Mouse (Mus musculus): Measurements from ENCODE around the gene Dnmt3a. TPM values are rescaled to one million over a fixed set of nuclear protein-coding genes. Genes with fewer than 3 reads are reported as not detected.

Gene Dnmt3a
- polyA plus RNA-seq, 1 experiment: 13.2 TPM

DNA sequence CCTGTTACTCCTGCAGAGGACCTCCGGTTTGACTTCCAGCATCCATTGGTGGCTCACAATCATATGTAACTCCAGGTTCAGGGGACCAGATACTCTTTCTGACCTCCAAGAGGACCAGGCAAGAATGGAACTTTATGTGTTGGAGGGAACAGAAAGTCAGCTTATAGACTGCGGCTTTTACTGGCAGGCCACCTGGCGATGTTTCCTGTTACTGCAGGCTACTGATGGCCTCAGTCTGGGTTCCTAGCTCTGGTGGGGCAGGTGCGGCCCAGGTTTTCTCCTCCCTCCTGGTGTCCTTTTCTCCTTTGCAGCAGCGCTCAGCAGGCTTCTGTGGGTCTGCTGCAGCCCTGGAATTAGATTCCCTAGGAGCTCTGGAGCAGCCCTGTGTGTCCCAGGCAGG, 46.7 kb downstream of the Dnmt3a start:
- DNase-seq (ENCODE audit: low read depth): no peak

DNA sequence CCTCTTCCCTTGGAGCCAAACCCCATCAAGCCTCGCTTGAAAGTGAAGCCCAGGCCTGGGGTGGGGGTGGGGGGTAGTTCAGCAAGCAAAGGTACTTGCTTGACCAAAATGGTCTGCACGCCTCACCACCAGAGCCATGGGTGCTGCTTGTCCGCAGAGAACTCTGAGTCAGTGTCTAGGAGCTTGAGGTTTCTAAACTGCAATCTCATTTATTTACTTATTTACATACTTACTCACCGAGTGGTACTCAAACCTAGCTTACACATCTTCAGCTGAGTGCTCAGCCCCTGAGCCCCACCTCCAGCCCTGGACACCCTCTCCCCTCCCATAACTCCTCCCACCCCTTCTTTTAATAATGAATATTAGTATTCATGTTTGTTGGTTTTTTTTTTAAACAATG, 48.6 kb downstream of the Dnmt3a start:
- DNase-seq (ENCODE audit: low read depth): no peak

DNA sequence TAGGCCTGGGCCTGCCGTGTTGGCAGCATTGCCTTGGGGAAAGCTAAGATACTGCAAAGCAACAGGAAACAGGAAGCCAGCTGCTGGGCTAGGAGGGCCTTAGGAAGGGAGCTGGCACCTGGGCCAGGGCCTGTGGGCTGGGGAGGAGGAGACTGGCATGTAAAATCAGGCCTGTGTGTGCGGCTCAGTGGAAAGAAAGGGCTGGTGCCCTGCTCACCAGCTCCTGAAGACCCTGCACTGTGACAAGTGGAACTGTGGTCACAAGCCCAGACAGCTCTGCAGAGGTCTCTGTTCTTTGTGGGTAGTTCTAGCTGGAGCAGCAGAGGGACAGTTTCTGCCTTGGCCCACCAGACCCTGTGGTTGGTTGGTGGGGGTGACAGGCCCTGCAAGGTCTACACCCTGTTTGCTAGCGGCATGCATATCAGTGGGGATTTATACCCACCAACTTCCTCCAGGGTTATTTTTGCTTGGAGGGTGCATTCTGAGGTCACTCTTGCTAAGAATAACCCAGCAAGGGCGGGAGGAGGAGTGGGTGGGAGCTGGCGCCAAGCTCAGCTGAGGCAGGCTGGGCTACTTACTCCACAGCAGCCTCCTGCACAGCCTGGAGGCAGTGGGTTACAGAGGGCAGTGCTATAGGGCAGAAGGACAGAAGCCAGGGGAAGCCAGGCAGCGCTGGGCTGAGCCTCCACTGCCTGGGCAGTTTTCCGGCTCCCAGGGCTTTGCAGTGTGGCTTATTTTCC, 50.1 kb downstream of the Dnmt3a start:
- no peak for DNase-seq (ENCODE audit: low read depth)

DNA sequence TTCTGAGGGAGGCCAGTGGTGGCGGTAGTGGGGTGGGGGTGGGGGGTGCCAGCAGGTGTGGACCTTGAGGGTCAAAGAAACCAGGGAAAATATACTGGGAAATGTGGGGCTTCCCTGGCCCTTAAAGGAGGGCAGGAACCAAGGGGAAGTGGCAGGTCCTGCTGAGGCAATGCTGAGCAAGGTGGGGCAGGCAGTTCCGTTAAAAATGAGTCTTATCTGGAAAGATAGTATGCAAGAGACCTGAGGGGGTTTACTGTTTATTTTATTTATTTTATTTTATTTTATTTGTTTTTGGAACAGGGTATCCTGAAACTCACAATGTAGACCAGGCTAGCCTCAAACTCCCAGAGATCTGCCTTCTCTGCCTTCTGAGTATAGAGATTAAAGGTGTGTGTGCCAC, 50.9 kb downstream of the Dnmt3a start:
- no peak for DNase-seq (ENCODE audit: low read depth)

DNA sequence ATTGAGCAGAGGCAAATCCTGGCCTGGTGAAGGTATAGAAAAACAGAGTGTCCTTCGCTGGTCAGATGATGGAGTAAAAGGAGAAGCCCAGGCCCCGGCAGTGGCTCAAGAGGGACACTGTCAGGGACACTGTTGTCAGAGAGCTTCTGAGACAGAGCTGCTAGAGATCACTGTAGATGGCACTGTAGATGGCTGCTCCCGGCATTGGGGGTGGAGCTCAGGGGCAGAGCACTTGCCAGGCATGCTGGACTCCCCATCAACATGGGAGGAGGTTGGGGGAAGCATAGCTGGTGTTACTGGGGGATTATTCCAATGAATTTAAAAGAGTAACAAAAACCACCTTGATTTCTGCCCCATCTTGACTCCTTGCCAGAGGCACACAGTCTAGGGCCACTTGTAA, 51.4 kb downstream of the Dnmt3a start:
- no peak for DNase-seq (ENCODE audit: low read depth)

DNA sequence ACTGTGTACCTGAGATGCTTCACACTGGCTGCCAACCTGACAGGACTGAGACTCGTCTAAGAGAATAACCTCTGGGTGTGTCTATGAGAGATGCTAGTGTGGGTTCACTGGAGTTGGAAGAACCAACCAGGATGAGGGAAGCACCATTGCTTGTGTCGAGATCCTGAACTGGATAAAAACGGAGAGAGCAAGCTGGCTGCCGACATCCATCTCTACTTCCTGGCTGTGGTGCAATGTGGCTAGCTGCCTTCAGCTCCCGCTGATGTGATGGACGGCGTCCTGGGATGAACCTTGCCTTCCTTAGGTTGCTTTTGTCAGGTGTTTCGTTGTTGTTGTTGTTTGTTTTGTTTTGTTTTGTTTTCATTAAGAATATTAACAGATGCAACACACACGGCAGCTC, 52.0 kb downstream of the Dnmt3a start:
- DNase-seq (ENCODE audit: low read depth): no peak

DNA sequence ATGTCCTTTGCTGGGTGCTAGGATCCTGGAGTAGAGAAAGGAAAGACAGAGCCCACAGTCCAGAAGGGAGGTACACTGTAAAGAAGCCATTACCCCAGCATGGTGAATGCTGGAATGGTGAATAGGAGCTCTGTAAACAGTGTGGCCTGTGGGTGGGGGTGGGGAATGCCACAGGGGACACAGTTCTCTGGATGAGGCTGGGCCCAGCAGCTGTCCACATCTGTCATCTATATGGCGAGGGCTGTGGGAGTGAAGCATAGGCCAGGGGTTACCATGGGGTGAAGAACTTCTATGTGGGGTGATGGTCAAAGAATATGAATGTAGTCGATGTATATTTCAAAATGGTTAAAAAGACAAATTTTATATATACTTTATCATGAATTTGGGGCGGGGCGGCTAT, 52.9 kb downstream of the Dnmt3a start:
- DNase-seq (ENCODE audit: low read depth): no peak

DNA sequence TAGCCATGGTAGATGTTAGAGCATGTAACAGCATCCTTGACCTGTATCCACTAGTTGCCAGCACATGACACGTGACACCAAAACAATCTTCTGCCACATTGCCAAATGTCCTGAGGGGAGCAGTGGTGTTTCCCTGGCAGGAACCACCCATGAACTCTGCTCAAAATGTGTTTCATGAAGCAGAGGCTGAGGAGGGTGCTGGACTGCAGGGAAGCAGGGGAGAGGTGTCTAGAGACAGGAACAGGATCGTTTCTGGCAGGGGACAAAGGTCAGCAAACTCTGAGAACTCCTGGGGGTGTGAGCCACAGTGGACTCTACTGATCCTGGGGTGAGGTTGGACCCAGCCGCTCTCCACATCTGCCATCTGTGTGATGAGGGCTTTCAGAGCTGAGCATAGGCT, 53.7 kb downstream of the Dnmt3a start:
- no peak for DNase-seq (ENCODE audit: low read depth)

DNA sequence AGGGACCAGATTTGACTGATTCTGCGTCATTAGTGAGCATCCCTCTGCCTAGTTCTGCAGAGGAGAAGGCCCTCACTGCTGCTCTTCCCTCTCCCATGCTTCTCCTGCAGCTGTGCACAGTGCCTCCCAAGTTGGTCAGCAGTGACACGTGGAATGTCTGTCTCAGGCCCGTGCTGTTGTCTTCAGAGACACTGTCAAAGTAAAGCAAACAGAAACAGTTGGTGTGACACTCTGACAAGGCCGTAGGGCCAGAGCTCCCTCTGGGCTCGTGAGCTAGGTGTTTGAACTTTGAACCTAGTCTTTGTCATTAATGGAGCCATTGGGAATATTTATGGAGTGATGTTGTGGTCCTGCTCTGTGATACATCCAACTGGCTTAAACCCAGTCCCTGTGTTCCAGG, 54.2 kb downstream of the Dnmt3a start:
- no peak for DNase-seq (ENCODE audit: low read depth)

DNA sequence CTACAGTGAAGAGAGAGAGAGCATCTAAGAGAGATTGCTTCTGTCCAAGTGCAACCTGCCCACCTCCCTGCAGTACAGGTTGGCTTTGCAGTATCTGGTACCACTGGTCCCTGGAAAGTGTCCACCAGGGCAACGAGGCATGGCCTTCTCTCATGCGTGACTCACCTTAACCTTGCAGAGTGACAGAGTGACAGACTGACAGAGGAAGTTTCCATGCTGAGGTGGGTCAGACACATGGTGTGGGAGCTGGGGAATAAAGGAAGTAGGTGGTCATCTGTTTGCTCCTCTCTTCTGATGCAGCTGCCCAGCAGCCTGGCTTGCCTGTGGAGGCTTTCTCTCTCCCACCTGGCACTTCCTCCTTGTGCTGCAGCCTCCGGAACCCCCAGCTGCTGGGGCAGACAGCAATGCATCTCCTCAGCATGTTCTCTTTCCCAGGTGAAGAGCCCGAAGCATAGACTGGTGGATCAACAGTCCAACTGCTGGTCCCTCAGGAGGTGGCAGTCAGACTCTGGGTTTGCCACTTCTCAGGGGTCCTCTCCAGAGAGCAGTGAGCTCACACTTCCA, 55.9 kb downstream of the Dnmt3a start:
- no peak for DNase-seq (ENCODE audit: low read depth)

DNA sequence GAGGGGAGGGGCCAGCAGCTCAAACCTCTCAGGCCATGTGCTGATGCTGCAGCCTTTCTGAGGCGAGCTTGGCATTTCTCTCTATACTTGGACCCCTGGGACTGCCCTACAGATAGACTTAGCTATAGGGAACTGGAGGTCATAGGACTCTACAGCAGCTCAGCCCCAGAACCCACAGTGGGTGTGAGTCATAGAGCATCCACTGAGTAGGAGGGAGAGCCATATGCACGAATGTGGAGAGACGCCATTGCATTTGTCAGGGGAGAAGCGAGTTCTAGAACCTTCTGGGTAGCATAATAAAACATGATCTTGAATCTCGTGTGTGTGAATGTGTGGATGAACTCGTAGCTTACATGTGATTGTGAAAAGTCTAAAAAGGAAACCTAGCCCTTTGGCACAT, 56.4 kb downstream of the Dnmt3a start:
- DNase-seq (ENCODE audit: low read depth): no peak

DNA sequence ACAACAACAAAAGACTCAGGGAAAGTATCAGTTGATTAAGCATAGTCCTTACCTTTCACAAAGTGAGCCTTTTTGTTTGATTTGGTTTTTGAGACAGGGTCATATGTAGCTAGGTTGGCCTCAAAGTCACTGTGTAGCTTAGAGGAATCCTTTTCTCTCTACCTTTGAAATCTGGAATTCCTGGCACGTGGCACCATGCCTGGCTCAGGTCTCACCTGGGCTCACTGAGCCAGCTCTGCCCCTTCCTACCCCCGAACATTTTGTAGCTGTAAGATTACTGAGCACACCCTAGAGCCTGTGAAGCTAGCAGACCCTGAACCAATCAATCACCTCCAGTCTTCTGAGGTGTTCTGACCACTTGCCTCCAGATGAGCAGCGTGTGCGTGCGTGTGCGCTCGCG, 58.4 kb downstream of the Dnmt3a start:
- no peak for DNase-seq (ENCODE audit: low read depth)

DNA sequence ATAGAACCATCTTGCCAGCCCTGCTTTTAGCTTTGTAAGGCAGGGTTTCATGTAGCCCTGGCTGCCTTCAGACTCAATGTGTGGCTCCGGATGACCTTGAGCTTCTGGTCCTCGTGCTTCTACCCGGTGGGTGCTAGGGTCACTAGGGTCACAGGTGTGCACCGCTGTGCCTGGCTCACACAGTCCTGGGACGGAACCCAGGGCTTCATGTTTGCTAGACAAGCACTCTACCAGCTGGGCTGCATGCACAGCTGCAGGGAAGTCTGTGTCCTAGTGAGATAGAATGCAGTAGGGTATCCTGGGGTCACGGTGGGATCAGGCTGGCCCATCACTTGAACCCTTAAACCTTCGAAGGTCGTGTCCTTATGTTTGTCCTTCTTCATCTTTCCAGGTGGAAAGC, 59.8 kb downstream of the Dnmt3a start:
- DNase-seq (ENCODE audit: low read depth): no peak

DNA sequence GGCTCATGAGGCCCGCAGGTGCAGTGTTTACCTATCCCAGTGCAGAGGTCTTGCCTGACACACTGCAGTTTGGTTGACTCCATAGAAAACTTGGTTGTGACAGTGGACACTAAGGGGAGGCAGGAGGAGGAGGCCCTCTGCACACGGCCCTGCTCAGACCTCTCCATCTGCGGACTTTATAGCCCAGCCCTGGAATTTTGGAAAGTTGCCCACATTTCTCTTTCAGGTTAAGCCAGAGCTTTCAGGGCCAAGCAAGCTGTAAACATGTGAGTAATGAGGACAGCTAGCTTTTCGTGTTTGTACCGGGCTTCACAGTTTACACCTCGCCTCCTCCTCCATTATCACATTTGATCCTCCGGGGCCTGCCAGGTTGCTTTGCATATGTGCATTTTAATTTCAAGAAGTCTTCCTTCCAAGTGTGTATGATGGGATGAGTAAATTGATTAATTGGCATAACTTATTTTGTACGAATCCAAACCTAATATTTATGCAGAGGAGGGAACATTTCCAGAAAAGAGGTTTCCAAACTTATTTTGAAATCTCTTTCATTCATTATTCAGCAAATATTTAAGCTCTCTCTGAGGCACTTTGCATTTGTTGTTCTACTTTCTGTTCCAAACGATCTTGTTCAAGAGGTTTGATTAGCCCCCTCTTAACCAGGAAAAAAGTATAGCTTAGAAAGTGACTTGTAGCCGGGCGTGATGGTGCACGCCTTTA, 61.0 kb downstream of the Dnmt3a start:
- DNase-seq (ENCODE audit: low read depth): no peak

DNA sequence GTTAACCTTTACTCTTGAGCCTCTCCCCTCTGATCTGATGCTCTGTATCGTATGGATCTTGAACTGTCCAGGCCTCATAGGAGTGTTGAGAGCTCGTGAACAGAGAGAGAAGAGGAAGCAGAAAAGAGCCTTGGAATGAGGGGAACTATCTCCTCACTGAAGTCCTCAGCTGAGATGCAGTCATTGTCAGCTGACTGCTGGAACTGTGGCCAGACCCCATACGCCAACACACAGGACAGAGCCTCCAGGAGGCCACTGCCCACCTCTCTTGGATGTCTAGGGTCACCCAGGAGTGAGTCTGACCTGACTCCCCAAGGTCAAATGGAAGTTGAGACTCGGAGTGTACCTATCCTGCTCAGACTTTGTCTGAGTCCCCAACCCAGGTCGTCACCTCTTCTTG, 62.3 kb downstream of the Dnmt3a start:
- DNase-seq (ENCODE audit: low read depth): no peak

DNA sequence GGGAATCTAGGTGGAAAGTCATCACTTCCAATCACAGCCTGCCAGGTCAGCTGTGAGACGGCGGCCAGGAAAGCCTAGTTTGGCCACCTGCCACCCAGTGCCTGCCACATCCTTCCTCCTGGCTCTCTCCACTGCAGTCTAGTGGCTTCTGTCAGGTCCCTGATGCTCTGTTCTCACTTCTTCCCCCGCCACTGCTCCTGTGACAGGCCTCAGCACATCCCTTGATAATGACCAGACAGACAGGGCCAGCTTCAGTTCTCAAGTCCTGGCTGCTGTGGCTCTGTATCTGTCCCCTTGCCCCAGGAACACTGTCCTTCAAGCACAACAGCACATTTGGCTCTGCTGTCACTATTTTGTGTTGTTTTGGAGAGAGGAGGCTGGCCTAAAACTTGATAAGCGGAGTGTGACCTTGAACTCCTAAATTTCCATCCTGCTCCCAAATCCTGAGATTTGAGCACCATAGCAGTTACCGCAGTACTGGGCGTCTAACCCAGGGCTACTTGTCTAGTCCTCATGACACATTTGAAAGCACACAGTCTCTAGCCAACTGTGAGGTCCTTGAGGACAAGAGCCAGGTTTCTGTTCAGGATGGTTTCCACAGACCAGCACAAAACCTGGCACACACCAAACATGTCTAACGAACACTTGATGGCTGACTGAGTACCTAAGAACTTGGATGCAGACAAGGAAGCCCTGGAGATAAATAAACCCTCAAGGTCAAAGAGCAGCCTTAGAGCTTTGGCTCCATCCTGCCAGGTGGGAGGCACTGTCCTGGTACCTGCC, 63.1 kb downstream of the Dnmt3a start:
- DNase-seq (ENCODE audit: low read depth): no peak

DNA sequence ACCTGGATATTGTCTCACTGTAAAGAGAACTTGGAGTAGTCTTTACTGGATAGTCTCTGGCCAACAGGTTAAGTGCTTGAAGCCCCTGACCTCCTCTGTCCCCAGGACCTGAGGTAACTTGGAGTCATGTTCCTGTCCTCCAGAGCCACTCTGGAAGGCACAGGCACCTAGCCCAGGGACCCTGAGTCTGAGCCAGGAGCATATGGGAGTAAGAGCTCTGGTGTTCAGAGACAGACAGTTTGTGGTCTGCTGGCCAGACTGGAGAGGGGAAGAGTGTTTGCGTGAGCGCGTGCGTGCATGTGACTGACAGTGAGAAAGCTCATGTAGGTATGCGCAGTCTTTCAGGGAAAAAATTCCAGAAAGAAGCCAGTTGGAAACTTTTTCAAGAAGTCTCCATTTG, 64.2 kb downstream of the Dnmt3a start:
- DNase-seq (ENCODE audit: low read depth): no peak

DNA sequence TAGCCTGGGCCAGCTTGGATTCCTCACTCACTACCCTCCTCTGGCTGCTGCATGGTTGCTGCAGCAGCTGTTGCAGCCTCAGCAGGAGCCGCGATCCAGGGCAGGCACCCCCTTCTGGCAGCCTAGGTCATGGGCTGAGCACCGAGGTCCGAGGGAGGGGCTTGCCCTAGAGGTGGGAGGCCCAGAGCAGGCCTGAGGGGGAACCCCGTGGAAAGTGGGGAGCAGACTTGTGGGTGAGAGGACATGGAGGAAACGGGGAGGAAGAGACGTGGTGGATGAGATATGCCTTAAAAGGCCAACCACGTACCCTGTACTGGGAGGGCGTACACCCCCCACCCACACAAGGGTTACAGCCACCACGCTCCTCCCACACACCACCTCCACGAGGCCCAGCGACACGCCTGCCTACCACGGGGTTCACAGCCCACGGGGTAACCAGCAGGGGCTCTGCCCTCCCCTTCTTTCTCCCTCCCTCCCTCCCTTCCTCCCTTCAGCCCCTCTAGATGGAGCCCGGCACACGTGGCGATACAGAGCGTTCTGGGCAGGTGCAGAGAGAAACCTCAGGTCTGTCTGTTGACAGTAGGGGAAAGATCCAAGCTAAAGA, 65.2 kb downstream of the Dnmt3a start:
- DNase-seq (ENCODE audit: low read depth): no peak

DNA sequence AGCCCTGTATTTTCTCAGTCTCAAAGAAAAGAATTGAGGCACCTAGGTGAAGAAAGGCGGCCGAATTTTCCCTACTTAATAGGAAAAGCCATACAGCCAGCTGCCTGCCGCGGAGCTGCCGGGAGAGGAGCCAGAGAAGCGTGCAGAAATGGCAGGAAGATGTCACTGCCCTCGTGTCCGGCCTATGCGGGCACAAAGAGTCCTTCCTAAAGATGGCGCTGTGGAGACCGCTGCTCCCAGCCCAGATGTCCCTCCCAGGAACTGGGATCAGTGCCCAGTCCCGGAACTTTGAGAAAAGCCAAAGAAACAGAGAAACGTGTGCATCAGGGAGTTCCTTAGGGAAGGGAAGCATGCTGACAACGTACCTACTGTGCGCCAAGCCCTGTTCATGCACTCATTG, 65.8 kb downstream of the Dnmt3a start:
- no peak for DNase-seq (ENCODE audit: low read depth)

DNA sequence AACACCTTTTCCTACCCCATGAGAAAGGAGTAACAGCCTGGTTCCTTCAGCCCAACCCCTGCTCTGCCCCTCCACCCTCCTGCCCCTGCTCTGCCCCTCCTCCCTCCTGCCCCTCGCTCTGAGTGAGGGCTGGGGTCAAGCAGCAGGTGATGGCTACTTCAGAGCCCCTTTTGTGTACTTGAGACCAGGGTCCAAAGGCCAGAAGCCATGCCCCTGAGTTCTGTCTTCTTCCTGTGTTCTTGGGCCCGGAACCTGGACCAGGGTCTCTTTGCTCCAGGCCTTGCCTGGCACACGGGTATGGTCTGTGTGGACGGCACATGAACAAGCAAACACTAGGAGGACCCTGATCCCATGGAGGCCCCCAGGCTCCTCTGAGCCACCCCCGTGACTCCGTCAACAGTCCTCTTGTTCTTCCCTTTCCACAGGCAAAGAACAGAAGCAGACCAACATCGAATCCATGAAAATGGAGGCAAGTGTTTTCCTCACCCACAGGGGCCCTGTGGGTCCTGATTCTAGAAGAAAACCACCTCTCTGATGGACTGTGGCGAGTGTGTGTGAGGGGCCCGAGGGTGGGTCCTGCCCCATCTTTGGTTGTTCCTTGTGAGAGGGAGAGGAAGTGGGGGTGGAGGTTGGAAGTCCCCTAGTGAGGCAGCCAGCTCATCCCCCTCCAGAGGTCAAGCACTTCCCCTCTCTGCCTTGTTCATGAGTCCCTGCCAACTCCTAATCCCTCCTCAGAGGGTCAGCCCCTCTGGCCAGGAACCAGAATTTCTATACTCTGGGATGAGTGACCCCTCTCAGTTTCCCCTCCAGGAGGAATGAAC, 66.8 kb downstream of the Dnmt3a start:
- DNase-seq (ENCODE audit: low read depth): no peak

DNA sequence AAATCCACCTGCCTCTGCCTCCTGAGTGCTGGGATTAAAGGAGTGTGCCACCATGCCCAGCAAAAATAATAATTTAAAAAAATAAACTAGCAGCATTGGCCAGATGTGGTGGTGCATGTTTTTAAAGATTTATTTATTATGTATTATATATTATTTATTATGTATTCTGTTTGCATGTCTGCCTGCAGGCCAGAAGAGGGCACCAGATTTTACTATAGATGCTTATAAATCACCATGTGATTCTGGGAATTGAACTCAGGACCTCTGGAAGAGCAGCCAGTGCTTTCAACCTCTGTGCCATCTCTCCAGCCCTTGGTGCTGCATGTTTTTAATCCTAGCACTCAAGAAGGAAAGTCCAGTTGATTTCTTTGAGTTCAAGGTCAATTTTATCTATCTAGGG, 69.7 kb downstream of the Dnmt3a start:
- DNase-seq (ENCODE audit: low read depth): no peak
